Comparison of ENCODE assay signal across 18 mouse cellular contexts in the genomic region with DNA sequence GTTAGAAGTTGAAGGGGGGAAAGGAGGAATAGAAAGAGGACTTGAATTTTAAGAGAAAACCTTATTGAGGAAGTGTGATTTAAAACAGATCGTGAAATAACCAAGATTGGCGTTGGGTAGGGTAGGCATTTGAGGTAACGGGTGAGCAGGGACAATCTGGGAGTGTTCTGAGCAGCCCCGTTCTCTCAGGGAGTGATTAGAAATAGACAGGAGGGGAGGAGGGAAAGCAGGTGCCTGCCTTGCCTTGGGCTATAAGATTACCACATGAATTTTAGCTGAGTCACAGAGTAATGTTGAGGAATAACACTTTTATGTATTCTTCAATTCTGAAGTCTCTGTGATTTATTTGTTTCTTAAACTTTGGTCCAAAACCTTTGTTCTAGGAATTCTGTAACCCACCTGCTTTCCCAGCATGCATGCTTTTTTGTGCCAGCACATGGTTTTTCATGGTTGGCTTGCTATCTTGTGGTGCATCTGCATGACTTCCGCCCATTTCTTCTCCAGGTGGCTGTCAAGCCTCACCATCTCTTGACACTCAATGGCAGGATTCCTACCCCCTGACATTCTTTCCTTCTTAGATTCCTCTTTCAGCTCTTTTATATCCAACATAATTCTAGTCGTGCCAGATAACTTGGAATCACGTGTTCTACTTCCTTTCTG.
DNase-seq lines count a peak whose midpoint lies in the region; ATAC-seq lines count a peak whose summit lies in the region.
"Had no signal": no experiment of that assay in that cellular context is flagged by ENCODE, and none has a peak within 500 bp of the region (broad histone marks: within the 10 kb centered on the region; RNA-seq: fewer than 3 reads in every experiment).

No protein-coding gene starts in this region.

- WGBS in hindbrain, embryonic 10.5 days, result 82% methylated on average over 7 of the region's 7 CpGs

- no peaks in the 10 kb centered on the region for H3K36me3 ChIP-seq in hindbrain, embryonic 10.5 days
- H3K36me3 ChIP-seq: forebrain, embryonic 12.5 days; limb, embryonic 15.5 days; midbrain, embryonic 15.5 days; neural tube, embryonic 12.5 days had no signal

- no peak overlapping the region for H3K4me3 ChIP-seq in hindbrain, embryonic 10.5 days
- H3K4me3 ChIP-seq: forebrain, embryonic 12.5 days; left cerebral cortex, adult 2 months; limb, embryonic 15.5 days; midbrain, embryonic 15.5 days; neural tube, embryonic 12.5 days had no signal

- no peaks in the 10 kb centered on the region for H3K27me3 ChIP-seq in hindbrain, embryonic 10.5 days (ENCODE audit: insufficient read depth, poor library complexity, severe bottlenecking)
- H3K27me3 ChIP-seq: CH12.LX; forebrain, embryonic 12.5 days; limb, embryonic 15.5 days; midbrain, embryonic 15.5 days; neural tube, embryonic 12.5 days had no signal

- no peaks in the 10 kb centered on the region for H3K9me3 ChIP-seq in hindbrain, embryonic 10.5 days
- H3K9me3 ChIP-seq: forebrain, embryonic 12.5 days; limb, embryonic 15.5 days; midbrain, embryonic 15.5 days; neural tube, embryonic 12.5 days had no signal

- H3K4me1 ChIP-seq in hindbrain, embryonic 10.5 days (replicated peaks), result no peaks in the 10 kb centered on the region
- H3K4me1 ChIP-seq: forebrain, embryonic 12.5 days; limb, embryonic 15.5 days had no signal

- H3K27ac ChIP-seq in hindbrain, embryonic 10.5 days, result no peak overlapping the region
- H3K27ac ChIP-seq: forebrain, embryonic 12.5 days; left cerebral cortex, adult 2 months; limb, embryonic 15.5 days; midbrain, embryonic 15.5 days; neural tube, embryonic 12.5 days had no signal

- DNase-seq in A20 (ENCODE audit: low read depth, low spot score), result peak; percentile 36
- peak; percentile 10 for DNase-seq in NIH3T3 (ENCODE audit: low read depth)
- DNase-seq in cerebellum, adult 9-11 months, result peak; percentile 67
- DNase-seq in right cerebral cortex, postnatal 4 days, result no peak
- no peak for DNase-seq in lung, postnatal 4 days
- DNase-seq in hindbrain, embryonic 10.5 days (ENCODE audit: low spot score), result no peak
- DNase-seq in neural tube, embryonic 10.5 days (ENCODE audit: extremely low spot score, low spot score), result no peak
- DNase-seq: kidney, adult 8-10 months; liver, postnatal 0 days; lung, postnatal 36 days; right cerebral cortex, postnatal 14 days had no signal

- ATAC-seq in megakaryocyte-erythroid progenitor cell, adult 5-6 weeks (replicated peaks; ENCODE audit: low FRiP score, low TSS enrichment, poor library complexity, severe bottlenecking), result peak; percentile 84
- ATAC-seq: liver, postnatal 0 days; midbrain, embryonic 15.5 days had no signal

Comparison
In these comparisons a context has a peak if more than half of its experiments do, and no peak if none do; other contexts are left out.
1. DNase-seq: peak in A20 (single experiment), NIH3T3 (single experiment) and cerebellum, adult 9-11 months (single experiment); none in right cerebral cortex, postnatal 4 days (single experiment), lung, postnatal 4 days (0 of 2), hindbrain, embryonic 10.5 days (single experiment) and neural tube, embryonic 10.5 days (single experiment).